Mouse (Mus musculus) spleen, postnatal 4 days (tissue): ENCODE results near the gene Mutyh.
"Not testable (repeated sequence)": the region's sequence is repeated elsewhere in the genome, so short reads cannot be mapped to it uniquely, and the experiment has no call there.

Experiments
- DNase-seq, 2 experiments: peaks; one replicate each; pipeline ENCODE4 v3.0.0; 2022; ENCODE audit warnings: low spot score in 2 of 2

Gene Mutyh

DNA sequence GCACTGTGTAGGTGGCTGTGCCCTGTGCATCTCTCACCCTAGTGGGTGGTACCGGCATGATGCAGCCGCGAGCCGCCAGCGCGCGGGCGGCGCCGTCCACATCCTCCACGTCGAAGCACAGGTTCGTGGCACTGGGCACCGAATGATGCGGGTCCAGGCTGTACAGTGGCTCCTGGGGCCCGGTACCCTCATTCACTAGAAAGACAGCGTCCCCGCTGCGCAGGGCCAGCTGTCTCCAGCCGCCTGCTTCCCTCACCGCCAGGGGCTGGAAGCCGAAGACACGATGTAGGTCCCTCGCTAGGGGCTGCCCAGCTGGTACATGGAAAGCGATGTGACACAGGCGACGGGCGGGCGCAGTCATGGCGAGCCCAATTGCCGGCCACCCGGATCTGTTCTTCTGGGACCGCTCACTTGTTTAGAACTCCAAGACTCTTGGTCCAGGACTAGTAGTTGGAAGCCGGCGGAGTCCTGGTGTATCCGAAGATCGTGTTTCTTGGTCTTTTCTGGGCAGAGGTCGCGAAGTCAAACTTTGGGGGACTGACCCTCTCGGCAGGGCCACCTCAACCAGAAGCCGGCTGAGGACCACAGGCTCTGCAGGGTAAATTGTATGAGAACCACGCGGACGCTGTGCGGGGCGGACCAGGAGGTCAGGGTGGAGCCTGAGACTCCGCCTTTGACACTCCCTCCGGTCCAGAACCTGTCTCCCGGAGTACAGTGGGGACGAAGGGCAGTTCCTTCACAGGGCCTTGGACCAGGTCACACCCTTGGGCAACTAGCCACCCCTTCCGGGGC is 13.6 kb downstream of the Mutyh start:
- peak; percentile 52 to 80 for DNase-seq

DNA sequence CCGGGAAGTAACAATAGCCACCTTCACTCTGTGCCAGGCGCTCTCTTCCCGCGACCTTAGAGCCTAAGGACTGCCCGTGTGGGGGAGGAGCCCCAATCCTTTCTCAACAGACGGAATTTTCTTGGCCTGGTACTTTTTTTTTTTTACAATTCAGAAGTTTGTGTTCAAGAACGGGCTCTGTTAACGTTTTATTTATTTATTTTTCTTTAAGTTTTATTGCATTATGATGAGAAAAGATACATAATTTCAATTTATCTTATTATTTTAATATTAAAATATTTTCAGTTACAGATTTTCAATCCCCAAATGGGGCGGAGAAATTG is 14.1 kb downstream of the Mutyh start, which contains the start of gene Hpdl:
TSS of gene Hpdl (minus strand) at position 14 of the 323 bp plus-strand sequence.
- no peak for DNase-seq

DNA sequence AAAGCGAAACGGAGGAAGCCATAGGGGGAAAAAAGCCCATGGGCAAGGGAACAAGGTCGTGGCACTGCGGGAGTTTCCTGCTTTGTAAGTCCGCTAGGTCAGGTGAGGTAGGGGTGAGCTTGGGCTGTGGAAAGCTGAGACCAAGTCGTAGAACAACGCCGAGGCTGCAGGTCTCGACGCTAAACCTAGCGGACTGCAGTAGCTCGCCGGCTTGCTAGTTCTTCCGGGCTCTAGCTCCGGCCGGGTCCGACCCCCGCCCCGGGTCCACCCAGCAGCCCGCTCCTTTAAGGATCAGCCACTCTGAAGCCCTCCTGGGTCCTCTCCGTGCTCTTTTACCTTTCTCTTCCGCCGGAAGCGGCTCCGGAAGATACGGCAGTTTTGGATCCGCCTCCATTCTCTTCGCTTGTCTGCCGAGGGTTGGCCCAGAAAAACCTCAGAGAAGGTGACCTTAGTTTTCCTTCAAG is 17.1 kb downstream of the Mutyh start:
- peak; percentile 59 to 81 for DNase-seq

DNA sequence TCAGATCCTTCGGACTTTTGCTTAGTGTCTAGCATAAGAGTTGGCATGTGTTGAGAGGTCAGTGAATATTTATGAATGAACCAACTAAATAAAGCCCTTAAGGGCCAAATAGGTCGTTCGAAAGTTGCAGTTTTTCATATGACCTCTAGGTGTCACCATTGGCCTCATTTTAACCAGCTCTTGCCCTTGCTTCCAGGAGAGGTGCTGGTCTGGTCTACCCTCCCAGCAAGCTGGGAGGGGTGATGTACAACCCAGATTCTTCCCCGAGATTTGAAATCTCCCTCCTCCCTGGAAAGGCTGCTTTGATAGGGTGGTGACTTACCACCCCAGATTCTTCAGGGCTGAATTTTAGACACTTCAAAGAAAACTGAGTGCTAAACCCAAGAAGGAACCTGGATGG is 20.3 kb downstream of the Mutyh start:
- no peak for DNase-seq

DNA sequence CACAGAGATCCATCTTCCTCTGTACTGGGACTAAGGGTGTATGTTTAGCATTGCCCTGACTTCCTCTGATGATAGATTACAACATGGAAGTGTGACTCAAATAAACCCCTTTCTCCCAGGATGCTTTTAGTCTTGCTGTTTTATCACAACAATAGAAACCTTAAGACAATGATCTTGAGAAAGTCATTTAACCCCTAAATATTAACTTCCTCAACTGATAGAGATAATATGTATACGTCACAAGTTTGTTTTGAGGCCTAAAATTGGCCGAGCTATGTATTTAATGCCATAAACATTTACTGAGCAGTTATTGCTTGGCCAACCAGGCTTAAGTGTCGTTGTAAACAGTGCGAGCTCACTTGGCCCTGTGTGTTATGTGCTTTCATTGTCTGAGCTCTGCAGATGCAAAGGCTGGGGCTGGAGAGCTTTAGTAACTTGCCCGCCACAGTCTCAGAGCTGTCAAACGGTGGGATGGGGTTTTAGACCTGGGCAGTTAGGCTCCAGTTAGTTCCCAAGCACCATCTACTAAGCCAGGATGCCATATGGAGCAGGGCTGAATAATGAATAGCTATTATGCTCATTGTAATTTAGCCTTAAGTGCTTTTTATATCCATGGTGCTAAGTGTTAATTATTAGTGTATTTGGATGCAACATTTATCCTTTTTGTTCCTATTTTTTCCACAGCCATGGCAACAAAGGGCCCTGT is 22.0 kb downstream of the Mutyh start:
- no peak for DNase-seq

DNA sequence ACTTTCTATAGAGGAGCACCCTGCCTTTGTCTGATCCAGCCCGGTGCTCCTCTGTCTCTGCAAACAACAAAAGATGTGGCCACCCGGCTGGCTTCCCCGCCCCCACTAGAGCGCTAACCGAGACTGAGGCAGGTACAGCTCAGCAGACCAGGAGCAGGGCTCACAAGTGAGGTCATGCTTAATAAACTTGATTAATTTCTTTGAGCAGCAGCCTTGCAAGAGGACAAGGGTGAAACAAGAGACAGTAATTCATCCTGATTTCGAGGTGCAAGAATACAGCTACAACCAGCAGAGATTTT is 22.5 kb downstream of the Mutyh start:
- no peak for DNase-seq

- DNase-seq: no peak
Measured at GRCm38 (mm10) chr4:116838999-116839398, 31.5 kb downstream of the Mutyh start.

DNA sequence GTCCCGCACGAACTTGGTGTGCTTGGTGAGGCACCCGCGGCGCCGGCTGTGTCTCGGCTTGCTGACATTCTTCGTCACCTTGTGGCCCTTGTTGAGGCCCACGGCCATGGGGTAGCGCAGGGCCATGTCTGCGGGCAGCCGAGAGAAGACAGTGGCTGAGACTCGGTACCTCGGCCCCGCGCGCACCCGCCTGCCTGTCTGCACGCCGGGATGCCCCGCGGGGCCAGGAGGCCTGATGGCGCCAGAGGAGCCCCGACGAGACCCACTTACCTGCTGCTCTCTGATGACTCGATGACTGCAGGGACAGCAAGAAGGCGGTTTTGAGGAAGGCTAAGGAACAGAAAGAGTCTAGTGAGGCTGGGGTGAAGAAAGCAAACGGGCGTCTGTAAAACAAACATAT is 32.6 kb downstream of the Mutyh start:
- DNase-seq: not testable (repeated sequence)

DNA sequence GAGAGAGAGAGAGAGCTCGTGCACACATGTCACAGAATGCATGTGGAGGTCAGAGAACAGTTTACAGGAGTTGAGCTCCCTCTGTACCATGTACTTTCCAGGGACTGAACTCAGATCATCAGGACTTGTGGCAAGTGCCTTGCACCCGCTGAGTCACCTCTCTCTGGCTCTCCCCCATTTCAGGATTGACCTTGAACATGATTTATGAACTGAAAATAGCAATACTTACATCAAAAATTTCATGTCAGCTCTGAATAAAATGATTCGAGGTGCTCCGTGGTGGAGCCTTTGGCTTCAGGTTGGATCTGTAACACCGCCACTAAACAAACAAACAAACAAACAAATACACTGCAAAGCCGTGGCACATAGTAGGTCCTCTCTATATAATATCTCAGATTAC is 33.3 kb downstream of the Mutyh start:
- DNase-seq: no peak

GRCm38 (mm10) chr4:116844324-116844723 is 36.8 kb downstream of the Mutyh start:
- DNase-seq: no peak

DNA sequence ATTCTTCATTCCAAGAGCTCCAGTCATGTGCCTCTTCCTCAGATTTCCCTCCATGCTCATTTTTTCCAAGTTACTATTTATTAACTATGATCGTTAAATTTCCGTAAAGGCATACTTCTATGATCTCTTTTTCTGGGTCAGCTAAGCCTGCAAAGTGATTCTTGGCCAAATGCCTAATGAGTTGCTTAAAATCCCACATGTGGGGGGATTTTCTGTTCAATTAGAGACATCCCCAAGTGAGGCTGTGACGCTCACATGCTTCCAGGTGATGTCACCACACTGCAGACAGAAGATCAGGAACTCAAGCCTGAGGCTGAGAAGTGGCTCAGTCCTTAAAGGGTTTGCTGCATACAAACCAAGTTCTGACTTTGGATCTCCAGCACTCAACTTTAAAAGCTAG is 42.4 kb downstream of the Mutyh start:
- DNase-seq: no peak

- no peak for DNase-seq
Measured at GRCm38 (mm10) chr4:116854286-116854685, 46.8 kb downstream of the Mutyh start.

GRCm38 (mm10) chr4:116857203-116857602 is 49.7 kb downstream of the Mutyh start:
- DNase-seq: no peak

DNA sequence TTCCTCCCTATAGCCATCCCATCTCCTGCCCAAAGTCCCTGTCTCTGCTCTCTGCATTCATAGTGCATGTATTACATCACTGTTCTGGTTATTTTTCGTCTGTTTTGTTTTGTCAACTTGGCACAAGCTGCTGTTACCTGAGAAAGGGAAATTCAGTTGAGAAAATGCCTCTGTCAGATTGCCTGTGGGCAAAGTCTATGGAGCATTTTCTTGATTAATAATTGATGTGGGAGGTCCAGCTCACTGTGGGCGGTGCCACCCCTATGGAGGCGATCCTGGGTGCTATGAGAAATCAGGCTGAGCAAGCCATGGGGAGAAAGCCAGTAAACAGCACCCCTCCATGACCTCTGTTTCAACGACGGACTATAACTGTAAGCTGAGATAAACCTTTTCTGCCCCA is 52.2 kb downstream of the Mutyh start:
- DNase-seq: no peak

DNA sequence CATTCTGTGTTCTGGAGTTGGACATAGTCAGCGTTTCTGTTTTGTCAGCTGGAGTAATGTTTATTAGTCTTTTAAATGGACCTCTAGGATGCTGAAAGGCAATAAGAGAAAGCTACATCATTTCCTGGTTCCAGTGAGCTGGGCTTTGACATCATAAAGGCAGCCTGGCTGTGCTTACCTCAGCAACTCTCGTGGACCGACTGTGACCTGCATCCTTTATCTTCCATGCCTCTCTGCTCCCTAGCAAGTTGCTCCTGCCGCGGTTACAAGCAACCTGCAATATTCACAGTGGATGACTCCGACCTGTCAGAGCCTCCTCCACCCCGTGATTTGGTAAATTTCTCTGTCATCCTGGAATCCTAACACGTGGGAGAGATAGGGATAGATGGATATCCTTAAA is 54.5 kb downstream of the Mutyh start:
- no peak for DNase-seq
